Mouse (Mus musculus) embryonic facial prominence, embryonic 11.5 days (tissue): ENCODE measurements around the gene Npdc1. TPM values are rescaled to one million over a fixed set of nuclear protein-coding genes. Genes with fewer than 3 reads are reported as not detected.

ENCODE experiments used
- ATAC-seq: fragments of 200-750 bp; cut with Nextera tagmentation; replicated peaks from 2 replicates; pipeline ENCODE4 v1.8.0; 2017; ENCODE audit warnings: low read depth; ENCODE audit not compliant: insufficient number of reproducible peaks, low FRiP score, low TSS enrichment
- DNase-seq: peaks from one replicate; pipeline ENCODE4 v3.0.0-alpha.2; 2015; ENCODE audit warnings: low spot score
- H3K27ac ChIP-seq: fragments of 300-500 bp; sonication (generic); replicated peaks from 2 replicates; pipeline ENCODE4 v1.5.1; 2014; ENCODE audit warnings: mild to moderate bottlenecking, low read depth, low read length, control low read depth
- H3K27me3 ChIP-seq: fragments of 300-500 bp; sonication (generic); 2 replicates; pipeline ENCODE4 v1.6.1; 2014; ENCODE audit warnings: mild to moderate bottlenecking, low read length, moderate library complexity, mixed read lengths; ENCODE audit not compliant: control insufficient read depth, insufficient read depth
- H3K36me3 ChIP-seq: fragments of 300-500 bp; sonication (generic); replicated peaks from 2 replicates; pipeline ENCODE4 v1.6.1; 2014; ENCODE audit warnings: low read depth, mild to moderate bottlenecking, low read length, moderate library complexity, mixed read lengths; ENCODE audit not compliant: control insufficient read depth, insufficient read depth
- H3K4me1 ChIP-seq: fragments of 300-500 bp; sonication (generic); 2 replicates; pipeline ENCODE4 v1.6.1; 2014; ENCODE audit warnings: low read length, mixed read lengths; ENCODE audit not compliant: control insufficient read depth, insufficient read depth
- H3K4me2 ChIP-seq: fragments of 300-500 bp; sonication (generic); 2 replicates; pipeline ENCODE4 v1.6.1; 2014; ENCODE audit warnings: low read depth, mild to moderate bottlenecking, control low read depth, low read length, moderate library complexity
- H3K4me3 ChIP-seq: fragments of 300-500 bp; sonication (generic); 2 replicates; pipeline ENCODE4 v1.5.1; 2014; ENCODE audit warnings: low read depth, low read length, control low read depth
- H3K9ac ChIP-seq: fragments of 300-500 bp; sonication (generic); replicated peaks from 2 replicates; pipeline ENCODE4 v1.6.1; 2014; ENCODE audit warnings: mild to moderate bottlenecking, control low read depth, low read length
- H3K9me3 ChIP-seq: fragments of 300-500 bp; sonication (generic); replicated peaks from 2 replicates; pipeline ENCODE4 v1.6.1; 2016; ENCODE audit warnings: mild to moderate bottlenecking, low read length, inconsistent platforms, mixed read lengths; ENCODE audit not compliant: control insufficient read depth
- WGBS: fragments of 180-500 bp; shearing (Covaris S2); extraction: QIAGEN DNeasy Blood & Tissue Kit; methylation state at CpG from one replicate; pipeline ENCODE4 v1.1.7; 2014; 5-methylcytosine and 5-hydroxymethylcytosine counted together
- microRNA-seq: library from miRNA; unstranded; fragments of <30 nt; microRNA quantifications from one replicate; pipeline ENCODE4, GENCODE M21; 2016; ENCODE audit warnings: borderline number of aligned reads
- polyA plus RNA-seq: library from polyadenylated mRNA; unstranded; fragments of >200 nt; fragmentation: Nextera tagmentation; extraction: Ambion mirVana; gene quantifications from 2 replicates; pipeline ENCODE4 v1.2.1, GENCODE M21; 2014

The Npdc1 gene
- polyA plus RNA-seq, 1 experiment from 2014 or later: 26.8 TPM

- Histone ChIP-seq H3K27ac (no peak overlapping the region), H3K4me1 (no peaks in the 10 kb centered on the region), H3K4me2 (no peak overlapping the region), H3K4me3 (no peak overlapping the region), H3K9me3 (no peaks in the 10 kb centered on the region), H3K9ac (no peak overlapping the region), H3K27me3 (no peaks in the 10 kb centered on the region), H3K36me3 (no peaks in the 10 kb centered on the region; the same call in 1 of the 2 replicates)
- DNase-seq: no peak
- WGBS: 84% methylated on average over 5 of the region's 5 CpGs
- ATAC-seq: no peak
These were observed 59.8 kb downstream of the Npdc1 start for GRCm38 (mm10) chr2:25458911-25459310.

Small RNA genes within 50 kb of the gene (microRNA-seq; reads per million reads assigned to microRNA genes)
- not detected for gene Mir3087

Other genes with a start within 250 kb of the Npdc1 start
- gene Nrarp, start 218.6 kb upstream of the Npdc1 start, polyA plus RNA-seq: 16.8 and 17.0 TPM in 2 replicates
- gene Tor4a, start 202.5 kb upstream of the Npdc1 start, polyA plus RNA-seq: 1.9 and 2.6 TPM in 2 replicates
- gene Nelfb, start 187.9 kb upstream of the Npdc1 start, polyA plus RNA-seq: 90.5 and 92.2 TPM in 2 replicates
- gene Stpg3, start 184.7 kb upstream of the Npdc1 start, polyA plus RNA-seq: not detected in 2 replicates
- 1.4 TPM in 1 of 2 replicates, not detected in the other for gene Fam166a, start 180.6 kb upstream of the Npdc1 start, polyA plus RNA-seq
- gene Tubb4b, start 174.6 kb upstream of the Npdc1 start, polyA plus RNA-seq: 456 and 490 TPM in 2 replicates
- not detected in 2 replicates for gene Slc34a3, start 165.0 kb upstream of the Npdc1 start, polyA plus RNA-seq
- not detected in 2 replicates for gene Rnf224, start 162.6 kb upstream of the Npdc1 start, polyA plus RNA-seq
- 7.4 and 10.4 TPM in 2 replicates for gene Rnf208, start 157.1 kb upstream of the Npdc1 start, polyA plus RNA-seq
- gene Cysrt1, start 156.9 kb upstream of the Npdc1 start, polyA plus RNA-seq: 0.50 TPM in 1 of 2 replicates, not detected in the other
- gene AL732309.1, start 152.5 kb upstream of the Npdc1 start, polyA plus RNA-seq: 3.3 and 4.2 TPM in 2 replicates
- 12.8 and 13.3 TPM in 2 replicates for gene Tmem203, start 143.9 kb upstream of the Npdc1 start, polyA plus RNA-seq
- gene Tprn, start 136.7 kb upstream of the Npdc1 start, polyA plus RNA-seq: 4.3 and 4.9 TPM in 2 replicates
- 253 and 254 TPM in 2 replicates for gene Ssna1, start 126.9 kb upstream of the Npdc1 start, polyA plus RNA-seq
- gene Anapc2, start 126.9 kb upstream of the Npdc1 start, polyA plus RNA-seq: 111 and 113 TPM in 2 replicates
- gene Tmem210, start 111.2 kb upstream of the Npdc1 start, polyA plus RNA-seq: not detected in 2 replicates
- gene Lrrc26, start 109.4 kb upstream of the Npdc1 start, polyA plus RNA-seq: not detected in 2 replicates
- 1.6 TPM in 2 replicates for gene Grin1, start 80.2 kb upstream of the Npdc1 start, polyA plus RNA-seq
- 87.2 and 92.7 TPM in 2 replicates for gene Man1b1, start 67.0 kb upstream of the Npdc1 start, polyA plus RNA-seq
- gene Dpp7, start 43.0 kb upstream of the Npdc1 start, polyA plus RNA-seq: 18.2 and 19.1 TPM in 2 replicates
- 5.2 and 8.9 TPM in 2 replicates for gene Uap1l1, start 33.7 kb upstream of the Npdc1 start, polyA plus RNA-seq
- 39.1 and 43.2 TPM in 2 replicates for gene Sapcd2, start 27.0 kb upstream of the Npdc1 start, polyA plus RNA-seq
- gene Entpd2, start 3.5 kb upstream of the Npdc1 start, polyA plus RNA-seq: 0.10 and 0.28 TPM in 2 replicates
- gene Fut7, start 23.9 kb downstream of the Npdc1 start, polyA plus RNA-seq: not detected in 2 replicates
- gene Abca2, start 29.4 kb downstream of the Npdc1 start, polyA plus RNA-seq: 2.2 TPM in 2 replicates
- 0.71 TPM in 1 of 2 replicates, not detected in the other for gene Clic3, start 57.5 kb downstream of the Npdc1 start, polyA plus RNA-seq
- 12.4 and 14.3 TPM in 2 replicates for gene Paxx, start 61.7 kb downstream of the Npdc1 start, polyA plus RNA-seq
- gene Ptgds, start 70.7 kb downstream of the Npdc1 start, polyA plus RNA-seq: 0.26 and 0.28 TPM in 2 replicates
- not detected in 2 replicates for gene Lcn12, start 94.6 kb downstream of the Npdc1 start, polyA plus RNA-seq
- 51.1 and 56.4 TPM in 2 replicates for gene Fbxw5, start 101.4 kb downstream of the Npdc1 start, polyA plus RNA-seq
- 3.8 and 4.3 TPM in 2 replicates for gene C8g, start 102.4 kb downstream of the Npdc1 start, polyA plus RNA-seq
- gene Traf2, start 147.6 kb downstream of the Npdc1 start, polyA plus RNA-seq: 35.6 and 36.0 TPM in 2 replicates
- gene Edf1, start 158.5 kb downstream of the Npdc1 start, polyA plus RNA-seq: 336 and 375 TPM in 2 replicates
- gene Mamdc4, start 175.5 kb downstream of the Npdc1 start, polyA plus RNA-seq: 1.2 and 8.5 TPM in 2 replicates
- gene Phpt1, start 175.9 kb downstream of the Npdc1 start, polyA plus RNA-seq: 145 and 157 TPM in 2 replicates
- 0.07 and 0.25 TPM in 2 replicates for gene Ajm1, start 182.4 kb downstream of the Npdc1 start, polyA plus RNA-seq
- 44.3 and 46.0 TPM in 2 replicates for gene Rabl6, start 209.2 kb downstream of the Npdc1 start, polyA plus RNA-seq
- gene Ccdc183, start 218.3 kb downstream of the Npdc1 start, polyA plus RNA-seq: 0.15 and 0.18 TPM in 2 replicates
- gene Tmem141, start 222.7 kb downstream of the Npdc1 start, polyA plus RNA-seq: 17.5 and 18.7 TPM in 2 replicates
- 0.52 and 0.81 TPM in 2 replicates for gene Fcna, start 228.7 kb downstream of the Npdc1 start, polyA plus RNA-seq